Mouse (Mus musculus): ENCODE data around the gene Olfr1281. TPM values are rescaled to one million over a fixed set of nuclear protein-coding genes. Genes with fewer than 3 reads are reported as not detected.

Gene Olfr1281
- total and polyA plus RNA-seq, 2 experiments from 2014 or later = not detected

GRCm38 (mm10) chr2:111335976-111336375 lies 9.7 kb downstream of the Olfr1281 start, which contains the start of gene Olfr1282:
TSS of gene Olfr1282 (minus strand) at chr2:111336076.
- WGBS = 78% methylated on average over 2 of the region's 2 CpGs
- no peaks in the 10 kb centered on the region for H3K4me1 ChIP-seq (ENCODE audit: insufficient read depth, low read length)
- H3K9me3 ChIP-seq (ENCODE audit: low read length) = no peaks in the 10 kb centered on the region
- no peak within 1 kb of the TSS for H3K27ac ChIP-seq (ENCODE audit: low read depth, low read length)
- H3K36me3 ChIP-seq (ENCODE audit: insufficient read depth, low read length) = no peaks in the 10 kb centered on the region
- no peak within 1 kb of the TSS for H3K4me2 ChIP-seq (ENCODE audit: low read depth, low read length, poor library complexity, severe bottlenecking)
- DNase-seq (ENCODE audit: low spot score) (no peak), ATAC-seq (ENCODE audit: low FRiP score) (no peak)
- no peak for TF ChIP-seq CTCF (IDR thresholded peaks at IDR 0.05)
- H3K27me3 ChIP-seq (ENCODE audit: insufficient read depth, low read length) = no peaks in the 10 kb centered on the region
- H3K9ac ChIP-seq (replicated peaks; ENCODE audit: low read length, poor library complexity, severe bottlenecking) = no peak within 1 kb of the TSS
- H3K4me3 ChIP-seq (ENCODE audit: low read depth, low read length) = no peak within 1 kb of the TSS

GRCm38 (mm10) chr2:111366490-111366889 lies 40.2 kb downstream of the Olfr1281 start, which contains the start of gene Olfr1283:
TSS of gene Olfr1283 (plus strand) at chr2:111366790.
- DNase-seq (ENCODE audit: low spot score) (no peak), ATAC-seq (ENCODE audit: low FRiP score) (no peak)
- no peak for TF ChIP-seq CTCF (IDR thresholded peaks at IDR 0.05)
- Histone ChIP-seq H3K27me3 (ENCODE audit: insufficient read depth, low read length) (no peaks in the 10 kb centered on the region), H3K9ac (replicated peaks; ENCODE audit: low read length, poor library complexity, severe bottlenecking) (no peak within 1 kb of the TSS), H3K27ac (ENCODE audit: low read depth, low read length) (no peak within 1 kb of the TSS), H3K4me3 (ENCODE audit: low read depth, low read length) (no peak within 1 kb of the TSS), H3K4me2 (ENCODE audit: low read depth, low read length, poor library complexity, severe bottlenecking) (no peak within 1 kb of the TSS), H3K9me3 (ENCODE audit: low read length) (no peaks in the 10 kb centered on the region), H3K36me3 (ENCODE audit: insufficient read depth, low read length) (no peaks in the 10 kb centered on the region), H3K4me1 (ENCODE audit: insufficient read depth, low read length) (no peaks in the 10 kb centered on the region)
- WGBS = 78% methylated on average over 2 of the region's 2 CpGs

GRCm38 (mm10) chr2:111375222-111375621 lies 48.9 kb downstream of the Olfr1281 start, which contains the start of gene Olfr1284:
TSS of gene Olfr1284 (plus strand) at chr2:111375522.
- Histone ChIP-seq H3K36me3 (ENCODE audit: insufficient read depth, low read length) (no peaks in the 10 kb centered on the region), H3K9me3 (ENCODE audit: low read length) (no peaks in the 10 kb centered on the region), H3K27me3 (ENCODE audit: insufficient read depth, low read length) (no peaks in the 10 kb centered on the region), H3K4me2 (ENCODE audit: low read depth, low read length, poor library complexity, severe bottlenecking) (no peak within 1 kb of the TSS), H3K4me3 (ENCODE audit: low read depth, low read length) (no peak within 1 kb of the TSS), H3K4me1 (ENCODE audit: insufficient read depth, low read length) (no peaks in the 10 kb centered on the region), H3K27ac (ENCODE audit: low read depth, low read length) (no peak within 1 kb of the TSS), H3K9ac (replicated peaks; ENCODE audit: low read length, poor library complexity, severe bottlenecking) (no peak within 1 kb of the TSS)
- no peak for TF ChIP-seq CTCF (IDR thresholded peaks at IDR 0.05)
- DNase-seq (ENCODE audit: low spot score) (no peak), ATAC-seq (ENCODE audit: low FRiP score) (no peak)
- 76% methylated on average over 1 of the region's 1 CpGs for WGBS

Other genes with a start within 250 kb of the Olfr1281 start
- not detected in 2 replicates for gene Gm13941, start 220.5 kb upstream of the Olfr1281 start, total RNA-seq (2014; rRNA removed)
- not detected in 2 replicates for gene Gm13941, start 220.5 kb upstream of the Olfr1281 start, polyA plus RNA-seq (2015; fragmentation: Nextera tagmentation; extraction: Ambion mirVana)
- not detected in 2 replicates for gene Gm15130, start 173.6 kb upstream of the Olfr1281 start, total RNA-seq (2014; rRNA removed)
- not detected in 2 replicates for gene Gm15130, start 173.6 kb upstream of the Olfr1281 start, polyA plus RNA-seq (2015; fragmentation: Nextera tagmentation; extraction: Ambion mirVana)
- not detected in 2 replicates for gene 4930430A15Rik, start 96.9 kb upstream of the Olfr1281 start, total RNA-seq (2014; rRNA removed)
- gene 4930430A15Rik, start 96.9 kb upstream of the Olfr1281 start, polyA plus RNA-seq (2015; fragmentation: Nextera tagmentation; extraction: Ambion mirVana) = not detected in 2 replicates
- not detected in 2 replicates for gene Olfr1275, start 91.2 kb upstream of the Olfr1281 start, total RNA-seq (2014; rRNA removed)
- gene Olfr1275, start 91.2 kb upstream of the Olfr1281 start, polyA plus RNA-seq (2015; fragmentation: Nextera tagmentation; extraction: Ambion mirVana) = not detected in 2 replicates
- gene Olfr1276, start 72.0 kb upstream of the Olfr1281 start, total RNA-seq (2014; rRNA removed) = not detected in 2 replicates
- not detected in 2 replicates for gene Olfr1276, start 72.0 kb upstream of the Olfr1281 start, polyA plus RNA-seq (2015; fragmentation: Nextera tagmentation; extraction: Ambion mirVana)
- not detected in 2 replicates for gene Olfr1277, start 52.4 kb upstream of the Olfr1281 start, total RNA-seq (2014; rRNA removed)
- gene Olfr1277, start 52.4 kb upstream of the Olfr1281 start, polyA plus RNA-seq (2015; fragmentation: Nextera tagmentation; extraction: Ambion mirVana) = not detected in 2 replicates
- not detected in 2 replicates for gene Olfr1278, start 36.4 kb upstream of the Olfr1281 start, total RNA-seq (2014; rRNA removed)
- gene Olfr1278, start 36.4 kb upstream of the Olfr1281 start, polyA plus RNA-seq (2015; fragmentation: Nextera tagmentation; extraction: Ambion mirVana) = not detected in 2 replicates
- not detected in 2 replicates for gene Olfr1279, start 25.9 kb upstream of the Olfr1281 start, total RNA-seq (2014; rRNA removed)
- not detected in 2 replicates for gene Olfr1279, start 25.9 kb upstream of the Olfr1281 start, polyA plus RNA-seq (2015; fragmentation: Nextera tagmentation; extraction: Ambion mirVana)
- gene Olfr1280, start 12.5 kb upstream of the Olfr1281 start, total RNA-seq (2014; rRNA removed) = not detected in 2 replicates
- not detected in 2 replicates for gene Olfr1280, start 12.5 kb upstream of the Olfr1281 start, polyA plus RNA-seq (2015; fragmentation: Nextera tagmentation; extraction: Ambion mirVana)
- gene Olfr1282, start 9.6 kb downstream of the Olfr1281 start, total RNA-seq (2014; rRNA removed) = not detected in 2 replicates
- not detected in 2 replicates for gene Olfr1282, start 9.6 kb downstream of the Olfr1281 start, polyA plus RNA-seq (2015; fragmentation: Nextera tagmentation; extraction: Ambion mirVana)
- gene Olfr1283, start 40.3 kb downstream of the Olfr1281 start, total RNA-seq (2014; rRNA removed) = not detected in 2 replicates
- not detected in 2 replicates for gene Olfr1283, start 40.3 kb downstream of the Olfr1281 start, polyA plus RNA-seq (2015; fragmentation: Nextera tagmentation; extraction: Ambion mirVana)
- gene Olfr1284, start 49.0 kb downstream of the Olfr1281 start, total RNA-seq (2014; rRNA removed) = not detected in 2 replicates
- gene Olfr1284, start 49.0 kb downstream of the Olfr1281 start, polyA plus RNA-seq (2015; fragmentation: Nextera tagmentation; extraction: Ambion mirVana) = not detected in 2 replicates
- gene Olfr1286, start 96.6 kb downstream of the Olfr1281 start, total RNA-seq (2014; rRNA removed) = not detected in 2 replicates
- not detected in 2 replicates for gene Olfr1286, start 96.6 kb downstream of the Olfr1281 start, polyA plus RNA-seq (2015; fragmentation: Nextera tagmentation; extraction: Ambion mirVana)
- not detected in 2 replicates for gene Olfr1287, start 122.6 kb downstream of the Olfr1281 start, total RNA-seq (2014; rRNA removed)
- gene Olfr1287, start 122.6 kb downstream of the Olfr1281 start, polyA plus RNA-seq (2015; fragmentation: Nextera tagmentation; extraction: Ambion mirVana) = not detected in 2 replicates
- not detected in 2 replicates for gene Olfr1288, start 147.6 kb downstream of the Olfr1281 start, total RNA-seq (2014; rRNA removed)
- gene Olfr1288, start 147.6 kb downstream of the Olfr1281 start, polyA plus RNA-seq (2015; fragmentation: Nextera tagmentation; extraction: Ambion mirVana) = not detected in 2 replicates
- not detected in 2 replicates for gene Olfr1289, start 154.3 kb downstream of the Olfr1281 start, total RNA-seq (2014; rRNA removed)
- gene Olfr1289, start 154.3 kb downstream of the Olfr1281 start, polyA plus RNA-seq (2015; fragmentation: Nextera tagmentation; extraction: Ambion mirVana) = not detected in 2 replicates
- gene Olfr1290, start 167.3 kb downstream of the Olfr1281 start, total RNA-seq (2014; rRNA removed) = not detected in 2 replicates
- not detected in 2 replicates for gene Olfr1290, start 167.3 kb downstream of the Olfr1281 start, polyA plus RNA-seq (2015; fragmentation: Nextera tagmentation; extraction: Ambion mirVana)
- gene Olfr1291-ps1, start 170.7 kb downstream of the Olfr1281 start, total RNA-seq (2014; rRNA removed) = not detected in 2 replicates
- not detected in 2 replicates for gene Olfr1291-ps1, start 170.7 kb downstream of the Olfr1281 start, polyA plus RNA-seq (2015; fragmentation: Nextera tagmentation; extraction: Ambion mirVana)
- not detected in 2 replicates for gene Olfr1293-ps, start 198.7 kb downstream of the Olfr1281 start, total RNA-seq (2014; rRNA removed)
- not detected in 2 replicates for gene Olfr1293-ps, start 198.7 kb downstream of the Olfr1281 start, polyA plus RNA-seq (2015; fragmentation: Nextera tagmentation; extraction: Ambion mirVana)
- gene Olfr1294, start 213.8 kb downstream of the Olfr1281 start, total RNA-seq (2014; rRNA removed) = not detected in 2 replicates
- gene Olfr1294, start 213.8 kb downstream of the Olfr1281 start, polyA plus RNA-seq (2015; fragmentation: Nextera tagmentation; extraction: Ambion mirVana) = not detected in 2 replicates
- gene Olfr1295, start 243.2 kb downstream of the Olfr1281 start, total RNA-seq (2014; rRNA removed) = not detected in 2 replicates
- gene Olfr1295, start 243.2 kb downstream of the Olfr1281 start, polyA plus RNA-seq (2015; fragmentation: Nextera tagmentation; extraction: Ambion mirVana) = not detected in 2 replicates